Mouse (Mus musculus) thymus, postnatal 4 days (tissue): Measurements from ENCODE around the gene Aktip.
A peak's percentile ranks its signal among the peaks of the same experiment; 100 is the strongest.

Experiments
- DNase-seq: peaks from one replicate; pipeline ENCODE4 v3.0.0; 2021

The Aktip gene

DNA sequence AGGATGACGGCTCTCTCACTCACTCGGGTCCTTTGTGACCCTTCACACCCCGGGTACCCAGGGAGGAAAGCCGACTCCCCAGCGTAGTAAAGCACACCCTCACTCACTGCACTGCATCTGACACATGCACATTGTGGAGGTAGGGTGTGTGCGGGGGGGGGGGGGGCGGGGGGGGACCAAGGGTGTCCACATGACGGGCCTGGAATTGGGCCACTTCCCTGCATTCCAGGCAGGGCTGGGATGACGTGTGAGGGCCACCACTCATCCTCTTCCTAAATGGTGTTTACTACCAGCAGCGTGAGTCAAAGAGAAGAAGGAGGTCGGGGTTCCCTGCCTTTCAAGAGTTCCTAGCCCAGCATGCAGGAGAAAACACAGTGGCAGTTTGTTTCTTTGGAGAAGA, 11.6 kb downstream of the Aktip start:
- DNase-seq = no peak

DNA sequence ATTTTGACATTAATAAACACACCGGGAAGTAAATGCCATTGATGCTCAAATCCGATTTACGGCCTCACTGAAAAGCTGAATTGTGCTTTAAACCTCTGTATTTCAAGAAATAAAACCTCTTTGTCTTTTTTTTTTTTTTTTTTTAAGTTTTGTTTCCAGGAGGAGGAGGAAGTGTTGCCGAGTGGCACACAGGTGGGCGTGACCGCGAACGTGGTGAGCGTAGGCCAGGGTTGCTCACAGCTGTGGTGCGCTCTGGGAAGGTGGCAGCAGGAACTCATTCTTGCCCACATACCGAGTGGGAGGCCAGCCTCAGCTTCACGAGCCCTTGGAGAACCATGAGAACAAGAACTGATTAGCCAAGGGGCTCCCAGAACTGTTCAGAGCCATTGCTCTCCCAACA, 13.4 kb downstream of the Aktip start:
- DNase-seq = peak; percentile 78

DNA sequence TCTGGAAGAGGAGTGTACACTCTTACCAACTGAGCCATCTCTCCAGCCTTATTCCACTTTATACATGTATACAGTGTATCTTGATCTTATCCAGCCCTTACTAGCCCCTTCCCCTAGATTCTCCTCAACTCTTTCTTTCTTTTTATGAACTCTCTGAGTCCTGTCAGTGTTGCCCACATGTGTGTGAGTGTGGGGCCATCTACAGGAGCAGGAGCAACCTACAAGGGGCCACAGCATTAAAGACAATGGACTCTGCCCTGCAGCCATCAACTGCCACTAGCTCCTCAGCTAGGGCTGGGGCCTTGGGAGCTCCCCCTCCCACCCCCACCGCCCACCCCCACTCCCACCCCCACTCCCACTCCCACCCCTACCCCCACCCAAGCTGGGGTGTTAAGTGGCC, 22.1 kb downstream of the Aktip start:
- no peak for DNase-seq

DNA sequence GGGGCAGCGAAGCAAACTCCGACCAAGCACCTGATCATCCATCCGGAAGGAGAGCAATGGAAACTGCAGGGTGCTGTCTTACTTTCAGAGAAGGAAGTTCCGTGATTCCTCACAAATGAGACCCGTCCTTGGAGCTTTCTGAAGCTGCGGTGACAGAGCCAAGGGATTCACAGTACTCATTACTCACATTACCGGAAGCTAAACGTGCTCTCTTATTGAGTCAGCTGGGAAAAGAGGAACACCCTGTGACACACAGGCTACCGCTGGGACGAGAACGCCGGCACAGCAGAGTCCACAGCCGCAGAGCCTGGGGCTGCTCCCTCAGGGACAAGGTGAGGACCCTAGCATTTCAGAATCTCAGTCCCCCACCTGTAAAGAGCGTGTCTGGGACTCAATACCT, 23.6 kb downstream of the Aktip start:
- DNase-seq = no peak

DNA sequence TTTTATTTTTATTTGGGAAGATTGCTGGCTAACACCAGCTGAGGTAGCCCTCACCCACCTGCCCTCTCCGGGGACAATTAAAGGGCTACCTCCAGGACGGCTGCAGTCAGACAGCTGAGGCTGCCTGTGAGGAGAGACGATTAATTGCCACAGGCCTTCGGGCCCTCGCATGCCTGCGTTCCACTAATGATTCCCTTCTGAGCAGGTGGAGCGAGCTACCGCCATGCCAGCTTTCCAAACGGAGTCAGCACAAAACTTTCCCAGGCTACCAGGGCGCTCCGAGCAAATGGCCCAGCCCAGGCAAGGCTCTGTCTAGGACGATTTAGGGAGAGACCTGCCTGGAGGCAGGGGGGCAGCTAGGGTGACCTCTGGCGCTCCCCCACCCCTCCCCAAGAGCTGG, 28.2 kb downstream of the Aktip start:
- DNase-seq = no peak

DNA sequence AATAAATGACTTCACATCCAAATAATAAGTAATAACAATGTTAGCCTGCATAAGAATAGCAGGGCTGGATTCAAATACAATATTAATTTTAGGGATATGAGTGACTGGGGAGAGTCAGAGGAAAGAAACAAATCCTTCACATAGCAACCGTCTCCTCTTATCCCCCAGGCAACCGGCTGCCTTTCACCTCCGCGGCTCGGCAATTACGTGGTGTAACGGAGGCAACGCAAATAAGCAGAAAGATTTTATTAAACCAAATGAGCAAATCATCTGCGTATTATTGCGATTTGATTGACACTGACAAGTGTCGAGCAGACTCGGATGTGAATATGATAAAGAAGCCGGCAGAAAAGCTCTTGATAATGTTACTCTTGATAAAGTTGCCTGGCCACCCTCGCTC, 28.9 kb downstream of the Aktip start:
- DNase-seq = no peak

DNA sequence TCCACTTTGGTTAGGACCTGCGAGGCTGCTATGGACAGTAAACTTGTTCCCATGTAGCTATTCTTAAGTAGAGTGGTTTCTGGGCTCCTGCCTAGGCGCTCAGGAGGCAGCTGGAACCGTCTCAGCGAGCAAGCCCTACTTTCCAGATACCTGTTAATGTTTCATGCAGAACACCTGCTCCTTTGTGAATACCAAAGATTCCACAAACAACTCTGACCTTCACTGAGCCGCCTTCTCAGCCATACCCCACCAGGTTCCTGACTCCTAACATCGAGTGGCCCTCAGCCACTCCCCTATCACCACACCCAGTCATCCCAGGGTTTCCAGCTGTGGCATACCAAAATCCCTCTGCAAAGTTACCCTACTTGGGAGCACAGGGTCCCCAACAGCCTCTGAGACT, 29.6 kb downstream of the Aktip start:
- no peak for DNase-seq

DNA sequence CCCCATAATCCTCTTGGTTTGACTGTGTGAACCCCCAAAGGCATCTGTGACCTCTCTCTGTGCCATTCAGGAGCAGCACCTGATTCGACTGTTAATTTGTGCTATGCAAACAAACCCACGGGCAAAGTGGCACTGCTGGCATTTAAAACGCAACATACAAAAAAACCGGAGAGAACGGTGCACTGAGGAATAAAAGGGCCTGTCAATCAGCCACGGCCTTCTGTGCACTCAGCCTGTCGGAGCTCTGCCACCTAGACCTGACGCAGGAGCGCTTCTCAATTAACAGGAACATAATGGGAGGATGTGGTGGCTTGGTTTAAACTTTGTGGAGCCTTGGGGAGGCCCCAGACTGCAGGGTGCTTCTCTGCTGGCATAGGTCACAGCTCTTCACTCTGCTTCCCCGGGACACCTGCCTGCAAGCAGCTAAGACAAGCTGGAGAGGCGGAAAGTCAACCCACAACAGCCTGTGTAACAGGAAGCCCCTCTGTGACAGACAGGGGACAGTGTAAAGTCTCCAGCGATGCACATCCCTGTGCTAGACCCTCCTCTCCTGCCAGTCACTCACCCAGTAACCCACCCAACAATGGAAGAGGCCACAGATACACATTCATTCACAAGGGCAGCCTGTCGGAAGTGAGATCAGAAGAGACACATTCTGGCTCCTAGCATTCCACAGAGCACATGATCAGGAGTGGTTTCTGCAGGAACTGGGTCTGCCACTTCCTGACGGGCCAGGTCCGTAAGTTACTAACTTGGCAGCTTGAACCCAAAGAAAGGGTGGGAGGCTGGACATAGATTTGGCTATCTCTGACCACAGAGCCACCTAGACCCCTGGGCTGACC, 39.6 kb downstream of the Aktip start:
- DNase-seq = peak; percentile 59

DNA sequence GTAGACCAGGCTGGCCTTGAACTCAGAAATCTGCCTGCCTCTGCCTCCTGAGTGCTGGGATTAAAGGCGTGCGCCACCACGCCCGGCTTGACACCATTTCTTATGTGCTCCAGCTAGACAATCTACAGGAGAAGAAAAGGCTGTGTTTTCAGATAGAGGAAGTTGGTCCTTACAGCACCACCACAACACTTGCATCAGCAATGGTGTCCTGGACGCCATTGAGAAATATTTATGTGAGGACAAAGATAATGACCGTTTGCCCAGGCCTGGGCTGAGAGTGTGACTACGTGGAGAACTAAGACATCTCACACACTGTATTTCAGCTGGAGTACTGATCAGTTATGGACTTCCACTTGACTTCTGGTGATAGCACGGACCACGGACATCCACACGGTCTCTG, 41.2 kb downstream of the Aktip start:
- no peak for DNase-seq

DNA sequence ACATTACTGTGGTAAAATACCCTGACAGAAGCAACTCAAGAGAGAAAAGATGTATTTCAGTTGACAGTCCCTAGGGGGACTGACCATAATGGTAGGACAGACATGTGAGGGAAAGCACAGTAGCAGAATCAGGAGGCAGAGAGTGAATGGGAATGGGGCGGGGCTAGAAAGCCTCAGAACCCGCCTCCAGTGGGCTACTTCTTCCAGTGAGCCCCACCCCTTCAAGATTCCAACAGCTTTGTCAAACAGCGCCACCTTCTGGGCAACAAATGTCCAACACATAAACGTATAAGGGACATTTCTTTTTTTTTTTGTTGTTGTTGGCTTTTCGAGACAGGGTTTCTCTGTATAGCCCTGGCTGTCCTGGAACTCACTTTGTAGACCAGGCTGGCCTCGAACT, 45.2 kb downstream of the Aktip start:
- peak; percentile 59 for DNase-seq

DNA sequence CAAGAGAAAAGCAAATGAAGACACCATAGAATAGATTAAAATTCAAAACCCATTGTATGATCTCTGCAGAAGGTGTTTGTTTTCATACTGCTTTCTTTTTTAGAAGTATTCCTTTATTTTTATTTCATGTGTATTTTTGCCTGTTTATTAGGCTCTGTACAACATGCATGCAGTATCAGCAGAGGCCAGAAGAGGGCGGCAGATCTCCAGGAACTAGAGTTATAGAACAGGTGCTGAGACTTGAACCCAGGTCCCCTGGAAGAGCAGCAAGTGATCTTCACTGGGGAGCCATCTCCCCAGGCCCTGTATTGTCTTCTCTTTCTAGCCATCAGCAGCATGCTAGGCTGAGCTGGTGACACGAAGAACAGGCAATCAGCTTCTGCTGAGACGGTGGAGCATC, 45.9 kb downstream of the Aktip start:
- DNase-seq = peak; percentile 48

DNA sequence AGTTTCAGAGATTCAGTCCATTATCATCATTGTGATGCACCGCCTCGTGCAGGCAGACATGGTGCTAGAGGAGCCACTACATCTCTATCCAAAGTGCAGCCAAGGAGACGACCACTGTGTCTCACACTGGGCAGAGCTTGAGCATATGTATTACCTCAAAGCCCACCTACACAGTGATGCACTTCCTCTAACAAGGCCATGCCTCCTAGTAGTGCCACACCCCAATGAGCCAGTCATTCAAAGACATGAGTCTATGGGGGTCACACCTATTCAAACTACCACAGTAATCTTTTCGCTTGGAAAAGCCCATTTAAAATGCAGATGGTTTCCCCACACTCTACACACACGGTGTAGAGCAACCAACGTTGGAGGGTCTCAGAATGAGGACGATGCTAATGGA, 48.2 kb downstream of the Aktip start:
- no peak for DNase-seq

DNA sequence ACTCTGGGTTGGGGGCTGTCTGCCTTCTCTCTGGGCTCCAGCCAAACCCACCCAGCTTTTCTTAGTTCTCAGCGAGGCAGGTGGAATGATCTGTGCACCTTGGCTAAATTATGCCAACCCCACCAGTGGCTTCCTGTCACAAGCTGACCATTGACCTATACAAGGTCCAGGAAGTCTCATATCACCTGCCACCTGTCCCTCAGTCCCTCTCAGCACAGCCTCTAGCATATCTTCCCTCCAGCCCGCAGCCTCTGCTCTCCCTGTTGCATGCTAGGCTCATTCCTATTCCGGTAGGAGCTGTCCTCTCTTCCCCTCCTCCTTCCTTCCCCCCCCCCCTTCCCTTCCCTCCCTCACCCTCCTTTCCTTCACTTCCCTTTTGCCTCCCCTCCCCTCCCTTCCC, 50.5 kb downstream of the Aktip start:
- DNase-seq = no peak

DNA sequence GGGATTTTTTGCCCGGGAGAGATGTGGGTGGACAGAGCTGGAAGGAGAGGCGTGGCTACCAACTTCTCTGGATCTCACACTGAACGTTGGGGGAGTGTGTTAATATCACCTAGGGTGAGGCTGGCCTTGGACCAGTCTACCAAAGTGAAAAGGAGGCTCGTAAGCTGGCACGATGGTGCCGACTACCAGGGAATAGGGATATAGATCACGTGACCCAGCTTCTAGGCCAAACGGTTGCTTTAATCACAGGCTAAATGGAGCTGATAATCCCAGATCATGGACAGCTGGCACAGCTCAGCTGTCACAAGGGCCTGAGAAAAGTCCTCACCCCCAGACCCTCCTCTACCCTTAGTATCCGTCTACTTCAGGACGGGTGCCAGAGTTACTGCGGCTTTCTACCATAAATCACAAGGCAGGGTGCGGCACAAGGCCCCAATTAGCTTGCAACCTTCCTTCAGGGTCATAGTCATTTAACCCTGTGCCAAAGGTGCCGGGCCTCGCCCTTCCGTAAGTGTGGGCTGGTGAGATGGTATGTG, 51.1 kb downstream of the Aktip start:
- no peak for DNase-seq

DNA sequence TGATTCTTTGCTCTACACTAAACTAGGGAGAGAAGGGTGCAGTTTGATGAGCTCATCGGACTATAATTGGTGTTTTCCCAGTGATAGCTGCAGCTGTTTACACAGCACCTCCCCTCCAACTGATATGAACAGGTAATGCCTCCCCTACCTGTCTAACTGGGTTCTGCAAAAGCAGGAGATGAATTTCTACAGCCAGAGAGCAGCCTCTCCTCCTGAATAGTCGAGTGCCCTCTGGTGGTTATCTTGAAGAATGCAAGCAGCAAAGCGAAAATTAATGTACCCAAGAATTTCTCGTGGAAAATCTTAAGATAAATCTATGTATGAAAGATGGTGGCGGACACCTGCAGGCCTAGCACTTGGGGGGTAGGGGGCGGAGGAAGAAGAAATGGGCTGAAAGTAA, 52.1 kb downstream of the Aktip start:
- peak; percentile 54 for DNase-seq

DNA sequence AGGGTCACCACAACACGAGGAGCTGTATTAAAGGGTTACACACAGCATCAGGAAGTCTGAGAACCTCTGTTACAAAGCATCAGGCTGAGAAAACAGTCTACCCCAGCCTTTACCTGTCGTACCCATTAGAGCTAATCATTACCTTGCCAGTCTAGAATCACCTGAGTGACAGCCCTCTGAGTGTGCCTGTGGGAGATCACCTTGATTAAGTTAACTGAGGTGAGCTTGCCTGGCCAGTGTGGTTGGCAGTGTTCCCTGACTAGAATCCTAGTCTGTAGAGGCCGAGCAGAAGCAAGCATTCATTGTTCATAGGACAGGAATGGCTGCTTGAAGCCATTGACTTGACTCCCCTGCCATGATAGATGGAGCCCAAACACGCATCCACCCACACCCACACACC, 58.9 kb downstream of the Aktip start:
- DNase-seq = no peak

DNA sequence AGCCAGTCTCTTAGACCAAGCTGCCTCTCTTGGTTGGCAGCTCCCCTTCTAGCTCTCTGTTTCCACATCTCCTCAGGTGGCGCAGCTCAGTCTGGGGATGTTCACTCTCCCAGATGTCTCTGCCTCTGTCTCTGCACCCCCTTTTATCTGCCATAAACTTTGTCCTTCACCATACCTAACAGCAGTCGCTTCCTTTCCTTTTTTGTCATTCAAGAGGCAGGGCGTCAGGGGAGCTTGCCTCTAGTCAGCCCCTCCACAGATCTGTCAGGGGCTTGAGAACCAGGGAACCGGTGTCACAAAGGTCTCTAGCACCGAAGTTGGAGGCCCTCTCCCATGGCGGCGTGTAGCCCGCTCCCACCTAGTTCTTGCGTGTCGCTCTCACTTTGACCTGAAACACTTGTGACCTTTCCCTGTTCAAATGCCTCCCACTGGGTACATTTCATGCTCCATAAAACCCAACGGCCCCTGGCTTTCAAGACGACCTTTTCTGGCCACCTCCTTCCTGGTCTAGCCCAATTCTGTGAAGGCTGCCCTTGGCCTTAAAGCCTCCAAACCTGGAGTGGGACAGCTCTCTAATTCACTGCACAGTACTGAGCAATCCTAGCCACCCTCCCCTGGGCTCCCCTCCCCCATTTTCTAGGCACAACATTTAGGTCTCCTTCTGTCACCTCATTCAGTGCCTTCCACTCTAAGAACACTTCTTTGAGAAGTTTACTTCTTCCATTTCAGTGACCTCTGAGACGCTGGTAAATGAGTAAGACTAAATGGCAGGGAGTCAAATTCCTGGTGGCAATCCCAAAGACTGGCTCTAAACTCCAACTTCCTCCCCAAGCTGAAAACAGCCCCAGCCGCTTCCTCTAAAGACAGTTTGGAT, 64.2 kb downstream of the Aktip start:
- no peak for DNase-seq

DNA sequence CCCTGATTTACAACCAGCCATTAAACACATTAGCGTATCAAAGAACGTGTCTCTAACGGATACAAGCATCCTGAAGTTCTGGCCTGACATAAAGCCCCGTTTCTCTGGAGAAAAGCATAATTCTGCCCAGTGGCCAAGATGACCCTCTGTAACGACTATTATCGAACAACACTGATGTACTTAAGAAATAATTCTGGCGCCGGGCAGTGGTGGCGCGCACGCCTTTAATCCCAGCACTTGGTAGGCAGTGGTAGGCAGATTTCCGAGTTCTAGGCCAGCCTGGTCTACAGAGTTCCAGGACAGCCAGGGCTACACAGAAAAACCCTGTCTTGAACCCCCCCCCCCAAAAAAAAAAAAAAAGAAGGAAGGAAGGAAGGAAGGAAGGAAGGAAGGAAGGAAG, 65.1 kb downstream of the Aktip start:
- DNase-seq = no peak

DNA sequence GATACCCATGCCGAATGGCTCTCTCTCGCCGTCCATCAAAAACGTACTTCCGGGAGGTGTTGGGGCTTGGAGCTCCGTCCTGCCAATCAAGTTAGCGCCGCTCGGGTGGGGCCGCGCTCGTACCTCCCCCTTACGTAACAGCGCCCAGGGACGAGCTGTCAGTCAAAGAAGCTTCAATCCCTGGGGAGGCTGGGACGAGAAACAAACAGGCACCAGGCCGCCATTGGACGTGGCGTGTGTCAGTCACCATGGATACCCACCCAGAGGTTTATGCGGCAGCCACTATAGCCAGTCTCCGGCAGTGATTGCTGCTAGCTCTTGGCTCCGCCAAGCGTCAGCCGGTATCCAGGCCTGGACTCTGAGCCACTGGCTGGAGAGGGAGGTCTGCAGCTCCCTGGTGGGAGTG, 65.7 kb downstream of the Aktip start:
- peak; percentile 95 for DNase-seq

DNA sequence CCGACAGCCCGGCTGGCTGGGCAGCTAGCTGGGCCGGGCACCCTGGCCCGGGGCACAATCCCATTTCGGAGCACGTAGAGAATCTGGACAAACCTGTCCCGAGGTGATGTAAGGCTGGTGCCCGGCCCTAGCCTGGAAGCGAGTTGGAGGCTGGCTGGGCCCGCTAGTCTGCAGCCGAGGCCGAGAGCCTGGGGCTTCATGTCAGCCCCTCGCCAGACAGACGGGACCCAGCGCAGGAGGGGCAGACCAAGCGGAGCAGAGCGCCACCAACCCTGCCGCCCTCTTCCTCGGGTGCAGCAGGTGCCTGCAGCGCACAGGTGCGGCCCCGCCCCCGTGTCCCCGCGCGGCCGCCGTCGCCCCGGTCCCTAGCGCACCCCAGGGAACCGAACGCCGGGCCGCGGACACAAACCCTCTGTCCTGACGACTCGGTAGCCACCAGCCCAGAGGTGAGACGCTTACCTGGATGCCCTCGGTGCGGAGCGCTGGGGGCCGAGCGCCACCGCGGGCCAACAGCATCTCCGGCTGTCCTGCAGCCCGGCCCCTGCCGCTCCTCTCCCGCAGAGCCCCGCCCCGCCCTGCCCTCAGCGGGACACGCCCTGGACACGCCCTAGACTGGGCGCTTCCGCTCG, 66.2 kb downstream of the Aktip start:
- peak; percentile 88 for DNase-seq

DNA sequence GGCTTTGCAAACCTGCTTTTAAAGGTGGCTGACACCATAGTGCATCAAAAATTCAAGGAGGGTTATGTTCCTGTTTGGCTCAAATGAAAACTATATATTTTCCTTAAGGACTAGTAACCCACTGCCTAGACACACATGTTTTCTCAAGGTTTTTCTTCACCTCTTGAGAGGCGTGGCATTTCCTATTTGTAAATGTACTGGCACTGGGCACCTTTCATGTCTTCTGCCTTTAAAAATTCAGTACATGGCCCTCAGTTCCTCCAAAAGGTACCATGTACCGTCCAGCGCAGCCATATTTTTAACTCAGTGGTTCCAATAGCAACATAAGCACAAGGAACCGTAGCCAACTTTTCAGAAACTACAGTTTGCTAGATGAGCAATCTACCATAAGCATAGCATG, 67.0 kb downstream of the Aktip start:
- no peak for DNase-seq

DNA sequence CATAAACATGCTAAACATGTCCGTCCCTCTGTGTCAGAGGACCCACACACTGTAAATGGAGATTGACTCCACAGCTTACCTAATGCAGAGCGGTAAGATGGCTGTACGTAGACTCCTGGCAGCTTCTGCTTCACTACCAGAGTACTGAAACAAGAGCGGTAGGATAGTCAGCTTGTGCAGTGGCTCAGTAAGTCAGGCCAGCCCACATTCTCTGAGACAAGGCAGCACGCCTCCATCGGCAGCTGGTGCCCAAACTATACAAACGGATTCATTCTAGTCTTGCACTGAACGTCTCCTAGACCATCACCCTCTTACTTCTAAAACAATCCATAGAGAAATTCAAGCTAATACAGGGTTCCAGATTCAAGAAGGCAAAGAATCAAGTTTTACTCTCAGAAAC, 73.0 kb downstream of the Aktip start:
- no peak for DNase-seq

DNA sequence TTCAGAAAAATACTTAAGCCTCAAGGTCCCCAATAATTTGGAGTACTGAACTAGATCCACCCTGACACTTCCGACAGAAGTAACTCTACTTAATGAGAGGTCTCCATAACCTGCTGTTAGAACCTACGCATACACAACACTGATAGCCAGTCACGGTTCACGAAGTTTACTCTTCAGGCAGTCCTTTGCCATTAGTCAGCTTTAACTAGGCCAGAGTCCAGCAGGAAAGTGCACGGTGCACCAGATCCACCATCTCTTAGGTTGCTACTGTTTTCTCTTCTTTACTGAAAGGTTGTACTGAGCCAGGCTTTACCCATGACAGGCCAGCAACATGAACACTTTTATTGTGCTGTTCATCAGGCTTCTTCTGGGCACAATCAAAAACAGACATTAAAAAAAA, 75.5 kb downstream of the Aktip start:
- DNase-seq = no peak

DNA sequence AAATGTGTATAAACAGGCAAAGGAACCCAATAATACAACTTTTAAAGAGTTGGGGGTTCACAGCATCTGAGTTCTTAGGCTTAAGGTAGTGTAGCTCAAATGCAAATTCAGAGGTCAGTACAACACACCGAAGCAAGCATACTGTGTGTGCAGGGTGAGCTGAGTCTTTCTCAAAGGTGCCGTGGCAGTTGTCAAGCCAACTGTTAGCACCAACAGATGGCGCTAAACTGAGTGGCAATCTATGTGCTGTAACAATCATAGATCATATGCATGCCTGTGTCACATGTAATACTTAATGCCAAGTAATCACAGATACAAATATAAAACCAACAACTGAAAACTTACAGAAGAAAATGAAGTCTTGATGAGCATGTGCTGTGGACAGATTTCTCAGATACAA, 81.6 kb downstream of the Aktip start:
- DNase-seq = peak; percentile 50
